Mouse (Mus musculus): ENCODE measurements around the gene Slc30a1.
A peak's percentile ranks its signal among the peaks of the same experiment; 100 is the strongest.

Gene Slc30a1

DNA sequence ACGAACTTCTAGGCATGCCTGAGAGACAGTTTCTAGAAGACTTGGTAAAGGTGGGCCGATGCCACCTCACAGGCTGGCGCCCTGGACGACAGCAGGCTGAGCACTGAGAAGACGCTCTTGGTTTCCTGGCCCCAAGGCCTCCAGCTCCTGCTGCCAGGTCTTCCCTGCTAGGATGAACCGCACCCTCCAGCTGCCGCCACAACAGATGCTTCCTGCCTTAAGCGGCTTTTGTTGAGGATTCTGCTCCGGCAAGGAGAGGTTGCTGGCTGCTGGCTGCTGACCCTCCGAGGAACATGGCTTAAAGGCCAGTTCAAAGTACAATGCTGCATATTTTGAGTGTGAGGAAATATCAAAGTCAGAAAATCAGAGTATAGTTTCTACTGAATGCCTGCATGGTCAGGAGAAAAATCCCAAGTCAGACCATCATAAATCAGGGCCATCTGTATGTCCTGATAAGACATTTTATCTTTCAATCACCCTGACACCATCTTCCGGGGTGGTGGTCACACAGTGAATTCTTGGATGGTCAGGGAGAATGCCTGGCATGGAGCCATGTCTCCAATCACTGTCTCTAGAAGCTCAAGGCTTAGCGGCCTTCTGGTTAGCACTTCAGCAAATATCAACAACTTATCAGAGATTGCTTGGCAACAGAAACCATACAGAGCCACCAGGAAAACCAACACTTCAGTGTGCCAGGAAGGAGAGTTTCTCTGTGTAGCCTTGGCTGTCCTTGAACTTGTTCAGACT, 9.6 kb upstream of the Slc30a1 start:
- peak; percentile 82 for DNase-seq

DNA sequence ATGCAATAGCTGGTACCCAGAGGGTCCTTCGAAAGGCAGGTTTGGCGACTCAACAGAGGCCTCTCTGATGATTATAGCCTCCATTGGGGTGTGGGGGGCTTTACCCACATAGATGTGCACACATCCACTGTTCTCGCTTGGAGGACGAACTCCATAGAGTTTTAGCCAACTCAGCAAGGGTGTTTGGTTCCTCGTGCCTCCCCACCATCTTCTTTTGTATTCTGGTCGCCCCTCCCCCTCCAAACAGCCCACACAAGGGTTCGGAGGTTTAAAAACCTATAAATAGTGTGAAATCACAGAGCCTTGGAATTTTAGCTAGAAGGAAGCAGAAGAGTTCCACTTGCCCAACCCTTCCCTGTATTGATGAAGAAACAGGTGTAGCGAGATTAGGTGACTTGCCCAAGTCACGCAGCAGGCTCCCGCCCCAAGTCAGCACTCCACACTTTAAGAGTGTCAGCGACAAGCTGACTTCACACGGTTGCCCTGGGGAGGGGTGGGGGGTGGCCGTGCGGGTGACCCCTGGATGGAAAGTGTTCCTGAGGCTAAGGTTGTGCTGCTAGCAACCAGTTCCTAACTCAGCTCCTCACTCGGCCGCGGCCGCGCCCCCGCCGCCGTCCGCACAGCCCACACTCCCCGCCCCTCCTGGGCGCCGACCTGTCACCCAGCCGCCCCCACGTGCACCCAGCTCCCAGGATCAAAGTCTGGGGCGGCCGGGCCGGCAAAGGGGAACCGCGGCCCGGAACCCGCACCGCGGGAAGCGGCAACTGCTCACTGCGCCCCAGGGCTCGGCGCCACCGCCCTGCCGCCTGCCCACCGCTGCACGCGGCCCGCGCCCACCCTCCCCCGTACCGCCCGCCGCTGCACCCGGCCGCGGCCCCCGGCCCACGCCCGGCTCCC, 682 bp upstream of the Slc30a1 start:
- DNase-seq = peak; percentile 79

DNA sequence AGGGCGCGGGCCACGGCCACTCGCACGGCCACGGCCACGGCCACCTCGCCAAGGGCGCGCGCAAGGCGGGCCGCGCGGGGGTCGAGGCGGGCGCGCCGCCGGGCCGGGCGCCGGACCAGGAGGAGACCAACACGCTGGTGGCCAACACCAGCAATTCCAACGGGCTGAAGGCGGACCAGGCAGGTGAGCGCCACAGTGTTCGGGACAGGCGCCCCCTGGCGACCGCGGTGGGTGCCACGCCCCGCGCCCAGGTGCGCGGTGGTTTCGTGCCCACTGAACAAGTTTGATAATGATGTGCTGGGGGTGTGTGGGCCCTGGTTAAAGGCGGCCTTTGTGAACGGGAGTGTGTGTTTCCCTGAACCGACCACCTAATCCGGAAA, 854 bp downstream of the Slc30a1 start:
- DNase-seq = peak; percentile 85

DNA sequence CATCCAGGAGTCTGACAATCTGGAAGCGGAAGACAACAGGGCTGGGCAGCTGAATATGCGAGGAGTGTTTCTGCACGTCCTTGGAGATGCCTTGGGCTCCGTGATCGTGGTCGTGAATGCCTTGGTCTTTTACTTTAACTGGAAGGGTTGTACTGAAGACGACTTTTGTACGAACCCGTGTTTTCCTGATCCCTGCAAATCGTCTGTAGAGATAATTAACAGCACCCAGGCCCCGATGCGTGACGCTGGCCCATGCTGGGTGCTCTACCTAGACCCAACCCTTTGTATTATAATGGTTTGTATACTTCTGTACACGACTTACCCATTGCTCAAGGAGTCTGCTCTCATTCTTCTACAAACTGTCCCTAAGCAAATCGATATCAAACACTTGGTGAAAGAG, 2.3 kb downstream of the Slc30a1 start:
- no peak for DNase-seq

DNA sequence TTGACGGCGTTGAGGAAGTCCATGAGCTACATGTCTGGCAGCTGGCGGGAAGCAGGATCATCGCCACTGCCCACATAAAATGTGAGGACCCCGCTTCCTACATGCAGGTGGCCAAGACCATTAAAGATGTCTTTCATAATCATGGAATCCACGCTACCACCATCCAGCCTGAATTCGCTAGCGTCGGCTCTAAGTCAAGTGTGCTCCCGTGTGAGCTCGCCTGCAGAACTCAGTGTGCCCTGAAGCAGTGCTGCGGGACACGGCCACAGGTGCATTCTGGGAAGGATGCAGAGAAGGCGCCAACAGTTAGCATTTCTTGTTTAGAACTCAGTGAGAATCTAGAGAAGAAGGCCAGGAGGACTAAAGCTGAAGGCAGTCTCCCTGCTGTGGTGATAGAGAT, 2.7 kb downstream of the Slc30a1 start:
- DNase-seq = no peak

DNA sequence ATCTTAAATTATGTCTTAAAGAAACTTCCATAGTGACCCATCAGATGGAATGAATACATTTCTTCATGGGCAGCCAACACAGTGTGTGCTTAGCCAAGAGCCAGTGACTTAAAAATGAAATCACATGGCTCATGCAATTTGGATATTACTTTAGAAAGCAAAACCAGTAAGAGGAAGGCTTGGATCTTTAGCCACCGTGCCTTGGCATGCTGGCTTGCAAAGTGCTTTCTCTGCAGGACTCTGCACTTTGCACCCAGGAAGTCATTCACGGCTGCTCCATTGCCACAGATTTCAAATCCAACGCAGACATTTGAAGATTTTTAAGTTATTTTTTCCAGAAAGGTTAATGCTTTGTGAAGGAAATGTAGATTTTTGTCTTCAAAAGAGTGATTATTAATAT, 4.1 kb downstream of the Slc30a1 start:
- DNase-seq = no peak

DNA sequence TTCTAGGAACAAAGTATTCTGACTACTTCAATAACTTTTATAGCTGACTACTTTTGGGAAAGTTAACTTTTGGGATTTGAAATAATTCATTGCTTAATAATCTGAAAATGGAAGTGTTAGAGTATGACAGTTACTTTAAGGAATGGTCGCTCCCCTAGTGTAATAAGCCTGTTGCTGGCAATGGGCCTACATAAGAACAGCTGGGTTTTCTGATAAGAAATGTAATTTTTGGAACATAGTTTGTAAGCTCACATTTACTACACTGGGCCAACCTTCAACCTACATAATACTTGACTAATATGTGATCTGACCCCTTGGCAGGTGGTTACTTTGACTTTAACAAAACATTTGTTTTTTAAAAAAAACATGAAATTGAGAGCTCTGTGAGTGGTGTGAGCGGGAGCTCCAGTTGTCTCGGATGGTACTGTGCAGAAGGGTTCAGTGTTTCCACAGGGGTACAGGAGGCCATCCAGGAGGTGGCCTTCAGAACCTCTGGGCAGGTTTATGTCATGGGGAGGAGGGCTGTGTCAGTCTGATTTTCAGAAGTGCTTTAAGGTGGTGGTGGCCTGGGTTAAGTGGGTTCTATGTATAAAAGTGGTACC, 4.6 kb downstream of the Slc30a1 start:
- no peak for DNase-seq

DNA sequence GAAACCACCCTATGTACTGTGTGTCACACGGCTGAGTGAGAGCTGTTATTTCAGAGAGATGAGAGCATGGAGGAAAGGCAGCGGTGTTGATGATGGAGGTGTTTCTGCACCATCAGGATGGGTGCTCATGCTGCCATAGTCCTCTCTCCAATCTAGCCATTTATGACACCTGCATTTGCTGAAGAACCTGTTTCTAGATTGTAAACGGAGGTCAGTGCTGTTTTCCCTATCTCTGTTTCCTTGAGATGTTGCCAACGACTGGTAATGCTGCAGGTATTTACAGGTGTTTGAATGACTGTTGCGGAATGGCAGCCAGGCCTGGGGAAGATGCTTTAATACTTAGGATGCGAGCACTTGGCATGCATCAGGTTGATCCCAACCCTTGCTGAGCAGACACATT, 8.1 kb downstream of the Slc30a1 start:
- DNase-seq = no peak

DNA sequence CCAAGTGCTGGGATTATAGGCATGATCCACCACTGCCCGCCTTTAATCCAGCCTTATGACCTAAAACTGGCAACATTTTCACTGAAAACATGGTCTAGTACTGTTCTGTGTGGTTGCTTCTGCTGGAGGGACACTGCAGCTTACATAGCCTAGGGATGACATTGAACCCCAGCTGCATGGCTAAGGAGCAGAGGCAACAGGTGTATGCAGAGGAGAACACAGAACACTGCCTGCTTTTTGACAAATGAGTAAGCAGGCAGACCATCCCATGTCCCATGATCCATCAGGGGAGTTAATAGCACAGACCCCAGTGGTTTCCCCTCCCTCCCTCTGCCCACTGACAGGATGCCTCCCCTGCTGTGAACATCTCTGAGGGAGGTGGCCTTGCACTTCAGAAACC, 9.0 kb downstream of the Slc30a1 start:
- DNase-seq = no peak

DNA sequence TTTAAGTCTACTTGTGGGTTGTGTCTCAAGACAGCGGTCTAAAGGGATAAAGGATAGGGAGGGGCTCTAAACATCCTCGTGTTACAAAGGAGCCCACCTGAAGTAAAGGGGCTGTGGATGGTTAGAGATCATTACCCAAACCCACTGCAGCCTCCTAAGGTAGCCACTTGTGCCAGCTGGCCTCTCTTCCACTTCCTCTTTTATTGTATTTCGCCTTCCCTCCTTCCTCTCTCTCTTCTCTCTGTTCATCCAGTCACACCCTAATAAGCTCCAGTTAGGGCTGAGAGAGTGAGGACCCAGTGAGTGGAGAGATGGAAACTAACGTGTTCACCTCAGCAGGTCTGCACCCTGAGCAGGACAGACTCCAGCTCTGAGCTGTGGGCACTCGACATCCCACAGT, 10.3 kb downstream of the Slc30a1 start:
- no peak for DNase-seq

DNA sequence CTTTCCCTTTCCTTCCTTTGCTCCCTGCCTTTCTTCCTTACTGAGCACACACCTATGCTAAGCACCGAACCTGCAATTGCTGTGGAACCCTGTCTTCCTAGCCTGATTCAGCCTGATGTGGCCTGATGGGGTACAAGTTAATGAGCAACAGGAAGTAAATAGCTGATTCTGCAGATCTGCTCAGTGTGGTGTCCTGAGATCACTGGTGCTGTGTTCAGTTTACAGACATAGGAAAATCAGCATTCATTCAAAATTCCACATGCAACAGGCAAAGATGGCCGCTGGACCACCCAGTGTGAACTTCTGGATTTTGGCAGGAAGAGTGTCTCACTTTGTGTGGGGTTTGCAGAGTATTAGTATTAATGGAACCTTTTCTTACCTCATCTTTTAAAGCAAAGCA, 12.8 kb downstream of the Slc30a1 start:
- no peak for DNase-seq

DNA sequence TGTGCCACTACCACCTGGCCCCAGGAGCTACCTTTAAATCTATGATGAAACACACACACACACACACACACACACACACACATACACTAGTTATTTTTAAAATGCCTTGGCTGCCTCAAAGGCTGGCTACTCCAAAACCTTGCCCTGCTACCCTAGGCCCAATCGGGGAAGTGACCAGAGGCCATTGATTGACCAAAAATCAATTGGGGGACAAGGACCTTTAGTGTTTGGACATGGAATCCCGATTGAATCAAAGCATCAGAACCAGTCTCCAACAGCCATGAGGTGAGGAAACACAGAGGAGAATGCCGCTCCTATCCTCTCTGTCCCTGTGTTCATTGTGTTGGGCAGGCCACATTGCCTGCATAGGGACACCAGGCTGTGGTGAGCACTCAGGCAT, 15.1 kb downstream of the Slc30a1 start:
- no peak for DNase-seq

DNA sequence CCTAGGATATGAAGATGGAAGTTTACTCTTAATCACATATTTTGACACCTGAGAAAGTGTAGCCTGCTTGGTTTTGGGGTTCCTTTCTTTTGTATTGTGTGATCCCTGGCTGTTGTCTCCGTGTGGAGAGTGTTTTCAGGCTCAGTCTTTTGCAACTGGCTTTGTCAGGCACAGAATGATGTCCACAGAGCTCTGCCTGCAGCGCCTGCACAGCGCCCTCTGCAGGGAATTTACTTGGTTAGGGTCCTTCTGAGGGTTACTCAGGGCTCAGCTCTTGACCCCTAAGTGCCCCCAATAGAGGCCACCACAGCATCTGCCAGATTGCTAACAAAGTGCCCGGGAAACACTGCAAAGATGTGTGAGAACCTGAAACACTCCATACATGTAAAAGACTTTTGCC, 18.9 kb downstream of the Slc30a1 start:
- no peak for DNase-seq

DNA sequence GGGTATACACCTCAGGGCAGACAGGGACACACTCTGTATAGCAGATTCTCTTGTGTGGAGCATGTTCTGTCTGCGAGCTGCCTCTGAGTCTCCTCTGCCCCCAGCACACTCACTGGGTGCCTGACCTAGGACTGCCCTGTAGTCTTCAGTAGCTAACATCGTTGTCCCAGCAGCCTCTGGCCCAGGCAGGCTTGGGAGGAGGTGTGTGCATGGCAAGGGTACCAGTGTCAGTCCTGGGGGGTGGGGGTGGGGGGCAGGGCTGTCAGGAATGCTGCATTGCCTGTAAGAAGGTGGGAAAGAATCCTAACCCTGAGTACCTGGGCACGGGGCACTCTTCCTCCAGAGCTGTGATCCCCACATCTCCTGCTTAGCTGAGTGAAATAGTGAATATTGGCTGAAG, 20.1 kb downstream of the Slc30a1 start:
- DNase-seq = no peak

DNA sequence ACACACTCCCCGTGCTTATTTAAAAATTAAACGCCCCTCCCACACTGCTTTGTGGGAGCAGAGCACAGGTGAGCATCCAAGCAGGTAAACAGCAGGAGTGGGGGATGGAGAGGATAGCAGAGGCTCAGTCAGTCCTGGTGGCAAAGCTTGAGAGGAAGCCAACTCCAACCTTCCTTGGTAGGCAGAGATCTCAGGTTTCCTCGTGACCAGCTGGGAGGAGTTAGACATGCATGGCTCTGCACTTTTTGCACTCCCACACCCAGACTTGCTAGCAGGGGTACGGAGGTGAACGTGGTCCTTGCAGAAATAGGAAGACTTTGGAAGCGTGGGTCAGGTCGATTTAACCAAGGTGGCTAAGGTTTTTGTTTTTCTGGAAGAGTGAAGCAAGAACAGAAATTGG, 21.8 kb downstream of the Slc30a1 start:
- DNase-seq = no peak

DNA sequence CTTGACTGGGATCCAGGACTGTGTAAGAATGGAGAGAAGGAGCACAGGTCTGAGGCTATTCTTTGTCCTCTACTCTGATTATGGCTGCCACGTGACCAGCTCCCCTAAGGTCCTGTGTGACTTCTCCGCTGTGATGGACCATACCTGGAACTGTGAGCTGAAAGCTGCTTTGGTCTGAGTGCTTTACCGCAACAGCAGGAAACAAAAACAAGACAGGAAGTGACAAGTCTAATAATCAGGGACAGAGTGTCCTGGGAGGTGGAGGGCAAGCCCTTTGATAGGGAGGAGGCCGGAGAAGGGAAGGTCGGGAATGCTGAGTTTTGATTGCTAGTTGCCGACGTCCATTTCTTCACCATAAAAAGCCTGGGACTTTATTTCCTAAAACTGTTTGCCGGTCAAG, 22.5 kb downstream of the Slc30a1 start:
- no peak for DNase-seq

DNA sequence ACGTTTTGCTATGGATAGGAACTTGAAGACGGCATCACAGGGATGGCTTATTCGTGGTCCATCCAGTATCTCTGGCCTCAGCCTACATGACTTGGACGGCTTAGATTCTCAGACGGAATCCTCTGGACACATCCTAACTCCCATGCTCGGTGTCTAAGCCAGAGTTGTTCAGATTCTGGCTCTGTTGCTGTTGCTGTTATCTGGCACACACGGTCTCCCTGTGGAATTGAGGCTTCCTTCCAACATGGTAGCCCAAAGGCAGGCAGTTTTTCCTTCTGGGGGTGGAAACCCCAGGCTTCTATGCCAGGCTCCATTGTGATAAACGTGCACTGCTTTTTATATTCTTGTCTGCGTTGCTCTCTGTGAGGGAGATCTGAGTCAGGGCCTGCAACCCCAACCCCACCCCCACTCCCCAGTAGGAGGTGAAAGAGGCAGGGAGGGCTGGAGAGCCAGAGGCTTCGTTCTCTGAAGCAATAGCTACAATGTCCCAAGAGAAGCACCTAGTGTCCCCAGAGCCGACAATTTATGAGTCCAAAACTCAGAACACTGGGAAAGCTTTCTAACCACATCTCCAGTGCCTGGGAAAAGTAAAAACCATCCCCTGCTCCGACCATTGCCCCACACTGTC, 23.4 kb downstream of the Slc30a1 start:
- no peak for DNase-seq

DNA sequence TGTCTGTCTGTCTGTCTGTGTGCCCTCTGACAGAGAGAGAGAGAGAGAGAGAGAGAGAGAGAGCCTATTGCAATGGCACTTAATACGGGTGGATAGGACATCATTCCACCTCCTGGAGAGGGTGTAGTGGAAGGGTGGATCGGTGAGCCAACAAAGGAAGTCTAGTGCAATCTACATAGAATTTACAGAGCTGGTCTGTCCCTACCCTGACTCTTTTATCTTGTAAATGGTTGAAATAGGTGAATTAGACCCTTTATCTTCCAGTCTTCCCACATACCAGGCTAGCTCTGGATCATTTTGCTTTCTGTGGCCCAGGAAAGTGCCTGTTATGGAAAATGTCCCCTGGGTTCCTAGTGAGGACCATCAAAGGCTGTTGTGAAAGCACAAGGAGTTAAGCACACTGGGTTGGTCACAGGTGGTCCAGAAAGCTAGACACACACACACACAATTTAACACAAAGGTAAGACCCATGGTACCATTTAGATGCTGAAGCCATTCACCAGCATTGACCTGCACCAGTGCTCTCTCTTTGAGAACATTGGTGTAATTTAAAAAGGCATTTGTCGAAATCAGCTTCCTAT, 24.0 kb downstream of the Slc30a1 start:
- no peak for DNase-seq

DNA sequence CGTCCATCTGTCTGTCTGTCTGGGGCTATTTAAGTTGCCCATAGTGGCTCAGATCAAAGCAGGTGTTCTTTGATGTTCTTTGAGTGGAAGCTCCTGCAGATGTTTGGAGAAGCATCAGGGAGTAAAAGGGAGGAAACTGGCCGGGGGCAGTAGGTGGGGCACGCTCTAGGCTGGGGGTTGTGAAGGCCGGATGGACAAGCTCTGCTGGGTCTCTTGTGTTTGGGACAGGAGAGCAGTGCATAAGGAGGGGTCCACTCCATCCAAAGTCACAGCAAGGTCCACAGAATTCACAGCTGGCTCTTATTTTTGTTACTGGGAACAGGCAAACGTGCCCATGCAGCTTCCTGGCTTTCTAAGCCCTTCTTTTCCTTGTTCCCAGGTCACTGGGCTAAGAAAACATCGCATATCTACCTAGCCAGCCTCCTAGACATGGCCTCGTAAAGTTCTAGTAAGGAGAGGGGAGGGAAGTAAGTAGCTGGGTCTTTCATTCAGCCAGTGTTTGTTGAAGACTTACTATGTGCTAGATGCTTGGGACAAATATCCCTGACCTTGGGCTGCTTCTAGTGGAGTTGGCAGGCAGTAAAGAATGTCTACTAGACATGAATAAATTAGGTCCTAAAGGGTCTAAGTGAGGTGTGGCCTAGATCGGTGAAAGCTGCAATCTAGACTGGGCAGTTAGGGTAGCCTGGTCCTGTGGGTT, 25.9 kb downstream of the Slc30a1 start:
- DNase-seq = no peak

DNA sequence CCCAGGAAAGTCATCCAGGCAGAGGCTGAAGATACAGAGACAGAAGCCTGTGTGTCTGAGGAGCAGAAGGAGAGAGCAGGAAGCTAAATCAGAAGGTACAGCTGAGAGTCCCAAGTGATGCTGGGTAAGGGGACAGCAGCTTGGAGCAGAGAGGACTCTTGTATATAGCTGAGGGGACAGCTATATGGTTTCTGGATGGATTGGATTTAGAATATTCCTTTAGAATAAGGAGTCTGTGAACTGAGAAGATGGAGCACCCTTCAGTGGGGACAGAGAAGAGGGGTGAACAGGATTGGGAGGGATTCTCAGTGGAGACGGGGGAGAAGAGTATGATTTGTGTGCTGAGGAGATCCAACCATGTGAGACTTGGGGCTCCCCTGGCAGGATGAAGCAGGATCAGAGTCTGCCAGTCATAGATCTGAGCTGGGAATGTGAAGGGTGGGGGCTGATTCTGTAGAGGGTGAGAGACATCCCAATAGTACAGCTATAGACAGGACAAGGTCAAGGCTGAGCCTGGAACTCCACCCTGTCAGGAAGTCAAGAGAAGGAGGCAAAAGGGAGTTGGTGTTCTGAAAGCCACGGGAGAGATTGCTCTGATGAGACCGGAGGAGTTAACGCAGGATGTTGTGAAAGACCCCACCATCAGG, 26.5 kb downstream of the Slc30a1 start:
- DNase-seq = no peak

DNA sequence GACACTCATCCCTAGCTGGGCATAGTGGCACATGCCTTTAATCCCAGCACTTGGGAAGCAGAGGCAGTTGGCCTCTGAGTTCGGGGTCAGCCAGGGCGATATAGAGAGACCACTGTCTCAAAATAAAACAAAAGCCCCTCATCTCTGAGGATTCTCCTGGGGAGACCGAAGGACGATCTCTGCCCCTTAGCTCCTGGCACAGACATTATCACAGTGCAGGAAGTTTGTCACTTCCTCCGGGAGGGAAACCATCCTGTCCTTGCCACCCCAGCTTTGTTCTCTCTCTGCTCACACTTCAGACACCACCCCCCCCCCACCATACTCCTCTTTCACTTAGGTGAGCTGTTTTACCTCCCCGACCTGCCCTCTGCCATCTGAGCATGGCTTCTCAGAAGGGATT, 37.1 kb downstream of the Slc30a1 start:
- DNase-seq = no peak

DNA sequence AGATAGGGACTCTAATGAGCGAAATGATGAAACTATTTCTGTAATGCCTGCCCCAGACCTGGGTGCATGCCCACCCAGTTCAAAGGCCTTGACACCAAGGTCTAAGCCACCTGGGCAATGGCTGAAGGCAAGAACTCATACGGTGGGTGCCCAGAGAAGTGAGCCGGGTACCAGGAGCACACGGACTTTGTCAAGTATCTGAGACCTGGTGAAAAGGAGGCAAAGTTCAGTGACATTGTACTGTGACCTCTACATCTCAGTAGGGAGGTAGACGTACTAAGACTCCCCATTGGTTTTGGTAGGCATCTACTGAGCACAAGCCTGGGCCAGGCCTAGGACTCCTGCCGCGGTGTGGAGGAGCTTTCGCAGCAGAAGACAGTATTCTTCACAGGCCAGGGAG, 38.8 kb downstream of the Slc30a1 start:
- no peak for DNase-seq
